Mouse (Mus musculus): ENCODE data around the gene Homer2. TPM values are rescaled to one million over a fixed set of nuclear protein-coding genes. Genes with fewer than 3 reads are reported as not detected.

The Homer2 gene
- polyA plus RNA-seq, 1 experiment, result 0.05 TPM

- no peak overlapping the region for H3K4me3 ChIP-seq (ENCODE audit: insufficient read depth, poor library complexity, severe bottlenecking)
- no peaks in the 10 kb centered on the region for H3K79me2 ChIP-seq (ENCODE audit: control insufficient read depth, insufficient read depth)
- peaks cover 7% of the 10 kb centered on the region for H3K27me3 ChIP-seq (ENCODE audit: control insufficient read depth, insufficient read depth, insufficient read length)
- no peaks in the 10 kb centered on the region for H3K36me3 ChIP-seq (ENCODE audit: control insufficient read depth, insufficient read depth)
- no peak for TF ChIP-seq CEBPB (IDR thresholded peaks at IDR 0.05; ENCODE audit: low read depth)
- no peak for TF ChIP-seq MAX (IDR thresholded peaks at IDR 0.05)
- TF ChIP-seq MYOD1 (IDR thresholded peaks at IDR 0.05; ENCODE audit: control insufficient read depth, insufficient read length, low read depth), result no peak
- TF ChIP-seq USF1 (IDR thresholded peaks at IDR 0.05; ENCODE audit: low read depth), result no peak
- no peak for TF ChIP-seq FOSL1 (IDR thresholded peaks at IDR 0.05; ENCODE audit: insufficient read depth, low read length, poor library complexity, severe bottlenecking)
- H3K79me3 ChIP-seq (ENCODE audit: low read depth), result no peaks in the 10 kb centered on the region
- no peak overlapping the region for H3ac ChIP-seq (ENCODE audit: control insufficient read depth, insufficient read length, low read depth)
Observed at GRCm38 (mm10) chr7:81687684-81688316, 19.5 kb downstream of the Homer2 start.

GRCm38 (mm10) chr7:81685375-81685774 is 22.0 kb downstream of the Homer2 start:
- TF ChIP-seq USF1 (IDR thresholded peaks at IDR 0.05; ENCODE audit: low read depth) (no peak), CTCF (IDR thresholded peaks at IDR 0.05; ENCODE audit: control insufficient read depth, insufficient read depth, insufficient read length) (no peak), MYOG (IDR thresholded peaks at IDR 0.05; ENCODE audit: control insufficient read depth, extremely low read depth, insufficient read length) (no peak), MAX (IDR thresholded peaks at IDR 0.05) (no peak), MYOD1 (IDR thresholded peaks at IDR 0.05; ENCODE audit: control insufficient read depth, insufficient read length, low read depth) (no peak), FOSL1 (IDR thresholded peaks at IDR 0.05; ENCODE audit: insufficient read depth, low read length, poor library complexity, severe bottlenecking) (no peak), CEBPB (IDR thresholded peaks at IDR 0.05; ENCODE audit: low read depth) (no peak)
- no peak overlapping the region for H3ac ChIP-seq (ENCODE audit: control insufficient read depth, insufficient read length, low read depth)
- no peaks in the 10 kb centered on the region for H3K79me2 ChIP-seq (ENCODE audit: control insufficient read depth, insufficient read depth)
- no peak overlapping the region for H3K4me3 ChIP-seq (ENCODE audit: insufficient read depth, poor library complexity, severe bottlenecking)
- H3K79me3 ChIP-seq (ENCODE audit: low read depth), result no peaks in the 10 kb centered on the region
- H3K36me3 ChIP-seq (ENCODE audit: control insufficient read depth, insufficient read depth), result no peaks in the 10 kb centered on the region
- peaks cover 7% of the 10 kb centered on the region for H3K27me3 ChIP-seq (ENCODE audit: control insufficient read depth, insufficient read depth, insufficient read length)

- no peaks in the 10 kb centered on the region for H3K36me3 ChIP-seq (ENCODE audit: control insufficient read depth, insufficient read depth)
- no peaks in the 10 kb centered on the region for H3K79me2 ChIP-seq (ENCODE audit: control insufficient read depth, insufficient read depth)
- TF ChIP-seq MAX (IDR thresholded peaks at IDR 0.05) (no peak), CTCF (IDR thresholded peaks at IDR 0.05; ENCODE audit: control insufficient read depth, insufficient read depth, insufficient read length) (no peak), MYOD1 (IDR thresholded peaks at IDR 0.05; ENCODE audit: control insufficient read depth, insufficient read length, low read depth) (no peak), CEBPB (IDR thresholded peaks at IDR 0.05; ENCODE audit: low read depth) (no peak), USF1 (IDR thresholded peaks at IDR 0.05; ENCODE audit: low read depth) (no peak), FOSL1 (IDR thresholded peaks at IDR 0.05; ENCODE audit: insufficient read depth, low read length, poor library complexity, severe bottlenecking) (no peak), MYOG (IDR thresholded peaks at IDR 0.05; ENCODE audit: control insufficient read depth, extremely low read depth, insufficient read length) (no peak)
Observed at GRCm38 (mm10) chr7:81683779-81684422, 23.4 kb downstream of the Homer2 start.

GRCm38 (mm10) chr7:81681386-81681785 is 25.9 kb downstream of the Homer2 start:
- Histone ChIP-seq H3ac (ENCODE audit: control insufficient read depth, insufficient read length, low read depth) (no peak overlapping the region), H3K4me3 (ENCODE audit: insufficient read depth, poor library complexity, severe bottlenecking) (no peak overlapping the region), H3K36me3 (ENCODE audit: control insufficient read depth, insufficient read depth) (no peaks in the 10 kb centered on the region), H3K27me3 (ENCODE audit: control insufficient read depth, insufficient read depth, insufficient read length) (no peaks in the 10 kb centered on the region), H3K79me2 (ENCODE audit: control insufficient read depth, insufficient read depth) (no peaks in the 10 kb centered on the region), H3K79me3 (ENCODE audit: low read depth) (no peaks in the 10 kb centered on the region)
- no peak for TF ChIP-seq MYOD1 (IDR thresholded peaks at IDR 0.05; ENCODE audit: control insufficient read depth, insufficient read length, low read depth)
- TF ChIP-seq CEBPB (IDR thresholded peaks at IDR 0.05; ENCODE audit: low read depth), result no peak
- TF ChIP-seq FOSL1 (IDR thresholded peaks at IDR 0.05; ENCODE audit: insufficient read depth, low read length, poor library complexity, severe bottlenecking), result no peak
- TF ChIP-seq MAX (IDR thresholded peaks at IDR 0.05), result no peak
- TF ChIP-seq MYOG (IDR thresholded peaks at IDR 0.05; ENCODE audit: control insufficient read depth, extremely low read depth, insufficient read length), result no peak
- TF ChIP-seq USF1 (IDR thresholded peaks at IDR 0.05; ENCODE audit: low read depth), result no peak
- TF ChIP-seq CTCF (IDR thresholded peaks at IDR 0.05; ENCODE audit: control insufficient read depth, insufficient read depth, insufficient read length), result no peak

More at GRCm38 (mm10) chr7:81683779-81684422, 23.4 kb downstream of the Homer2 start:
- no peak overlapping the region for H3K4me3 ChIP-seq (ENCODE audit: insufficient read depth, poor library complexity, severe bottlenecking)
- no peak overlapping the region for H3ac ChIP-seq (ENCODE audit: control insufficient read depth, insufficient read length, low read depth)
- H3K79me3 ChIP-seq (ENCODE audit: low read depth), result no peaks in the 10 kb centered on the region
- H3K27me3 ChIP-seq (ENCODE audit: control insufficient read depth, insufficient read depth, insufficient read length), result peaks cover 4% of the 10 kb centered on the region

- no peaks in the 10 kb centered on the region for H3K79me3 ChIP-seq (ENCODE audit: low read depth)
- no peaks in the 10 kb centered on the region for H3K36me3 ChIP-seq (ENCODE audit: control insufficient read depth, insufficient read depth)
- H3K79me2 ChIP-seq (ENCODE audit: control insufficient read depth, insufficient read depth), result no peaks in the 10 kb centered on the region
- H3ac ChIP-seq (ENCODE audit: control insufficient read depth, insufficient read length, low read depth), result no peak overlapping the region
- TF ChIP-seq USF1 (IDR thresholded peaks at IDR 0.05; ENCODE audit: low read depth), result no peak
- TF ChIP-seq MYOG (IDR thresholded peaks at IDR 0.05; ENCODE audit: control insufficient read depth, extremely low read depth, insufficient read length), result no peak
- no peak for TF ChIP-seq CTCF (IDR thresholded peaks at IDR 0.05; ENCODE audit: control insufficient read depth, insufficient read depth, insufficient read length)
- TF ChIP-seq FOSL1 (IDR thresholded peaks at IDR 0.05; ENCODE audit: insufficient read depth, low read length, poor library complexity, severe bottlenecking), result no peak
- no peak for TF ChIP-seq MAX (IDR thresholded peaks at IDR 0.05)
- no peak for TF ChIP-seq CEBPB (IDR thresholded peaks at IDR 0.05; ENCODE audit: low read depth)
- TF ChIP-seq MYOD1 (IDR thresholded peaks at IDR 0.05; ENCODE audit: control insufficient read depth, insufficient read length, low read depth), result no peak
- H3K27me3 ChIP-seq (ENCODE audit: control insufficient read depth, insufficient read depth, insufficient read length), result peaks cover 5% of the 10 kb centered on the region
- no peak overlapping the region for H3K4me3 ChIP-seq (ENCODE audit: insufficient read depth, poor library complexity, severe bottlenecking)
Observed at GRCm38 (mm10) chr7:81673359-81674013, 33.8 kb downstream of the Homer2 start.
